Mouse (Mus musculus): ENCODE results near the gene Pink1. TPM values are rescaled to one million over a fixed set of nuclear protein-coding genes. Genes with fewer than 3 reads are reported as not detected.
"Not testable (repeated sequence)": the region's sequence is repeated elsewhere in the genome, so short reads cannot be mapped to it uniquely, and the experiment has no call there.

Pink1 gene
- polyA plus RNA-seq, 1 experiment = not detected

DNA sequence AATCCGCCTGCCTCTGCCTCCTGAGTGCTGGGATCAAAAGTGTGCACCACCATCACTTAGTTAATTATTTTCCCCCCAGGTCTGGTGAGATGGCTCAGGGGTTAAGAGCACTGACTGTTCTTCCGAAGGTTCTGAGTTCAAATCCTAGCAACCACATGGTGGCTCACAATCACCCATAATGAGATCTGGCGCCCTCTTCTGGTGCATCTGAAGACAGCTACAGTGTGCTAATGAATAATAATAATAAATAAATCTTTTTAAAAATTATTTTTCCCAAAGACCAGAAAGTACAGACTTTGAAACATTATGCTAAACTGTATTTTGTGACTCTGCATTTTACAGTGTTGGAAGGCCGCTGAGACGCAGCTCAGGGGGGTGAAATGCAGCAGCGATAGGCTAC, 9.5 kb upstream of the Pink1 start:
- Histone ChIP-seq H3K4me1 (ENCODE audit: control insufficient read depth, insufficient read depth, low read length) (no peaks in the 10 kb centered on the region), H3K4me3 (ENCODE audit: insufficient read depth, low read depth, low read length) (no peak overlapping the region), H3K27ac (ENCODE audit: insufficient read depth, low read depth, low read length) (no peak overlapping the region)
- no peak for TF ChIP-seq CTCF (IDR thresholded peaks at IDR 0.05; ENCODE audit: insufficient read depth, low read depth, low read length)
- TF ChIP-seq POLR2A (IDR thresholded peaks at IDR 0.05; ENCODE audit: insufficient read depth, low read depth, low read length) = no peak
- WGBS = 86% methylated on average over 6 of the region's 6 CpGs

DNA sequence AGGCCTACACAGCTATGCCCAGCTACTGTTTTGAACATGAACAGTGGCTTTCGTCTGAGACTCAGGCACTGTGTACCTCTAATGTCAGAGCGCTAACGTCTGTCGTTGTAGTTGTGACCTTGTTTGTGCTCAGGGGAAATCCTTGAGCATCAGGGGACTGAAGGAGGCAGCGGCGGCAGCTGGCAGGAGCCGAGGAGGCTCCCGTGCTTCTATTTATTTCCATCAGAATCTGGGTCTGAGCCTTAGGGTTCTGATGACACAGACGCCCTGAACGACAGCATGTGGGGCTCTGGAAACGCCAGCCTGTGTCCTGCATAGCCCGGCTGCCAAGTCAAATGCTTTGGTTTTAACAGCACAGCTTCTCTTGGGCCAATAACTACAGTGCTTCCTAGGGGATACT, 8.9 kb upstream of the Pink1 start:
- Histone ChIP-seq H3K27ac (ENCODE audit: insufficient read depth, low read depth, low read length) (no peak overlapping the region), H3K4me1 (ENCODE audit: control insufficient read depth, insufficient read depth, low read length) (no peaks in the 10 kb centered on the region), H3K4me3 (ENCODE audit: insufficient read depth, low read depth, low read length) (no peak overlapping the region)
- 68% methylated on average over 12 of the region's 12 CpGs for WGBS
- TF ChIP-seq CTCF (IDR thresholded peaks at IDR 0.05; ENCODE audit: insufficient read depth, low read depth, low read length) (no peak), POLR2A (IDR thresholded peaks at IDR 0.05; ENCODE audit: insufficient read depth, low read depth, low read length) (no peak)

- TF ChIP-seq POLR2A (IDR thresholded peaks at IDR 0.05; ENCODE audit: insufficient read depth, low read depth, low read length) = no peak
- no peak for TF ChIP-seq CTCF (IDR thresholded peaks at IDR 0.05; ENCODE audit: insufficient read depth, low read depth, low read length)
- H3K4me1 ChIP-seq (ENCODE audit: control insufficient read depth, insufficient read depth, low read length) = no peaks in the 10 kb centered on the region
- H3K27ac ChIP-seq (ENCODE audit: insufficient read depth, low read depth, low read length) = no peak overlapping the region
- 91% methylated on average over 4 of the region's 4 CpGs for WGBS
- no peak overlapping the region for H3K4me3 ChIP-seq (ENCODE audit: insufficient read depth, low read depth, low read length)
Measured at GRCm38 (mm10) chr4:138333135-138333534, 7.0 kb upstream of the Pink1 start.

DNA sequence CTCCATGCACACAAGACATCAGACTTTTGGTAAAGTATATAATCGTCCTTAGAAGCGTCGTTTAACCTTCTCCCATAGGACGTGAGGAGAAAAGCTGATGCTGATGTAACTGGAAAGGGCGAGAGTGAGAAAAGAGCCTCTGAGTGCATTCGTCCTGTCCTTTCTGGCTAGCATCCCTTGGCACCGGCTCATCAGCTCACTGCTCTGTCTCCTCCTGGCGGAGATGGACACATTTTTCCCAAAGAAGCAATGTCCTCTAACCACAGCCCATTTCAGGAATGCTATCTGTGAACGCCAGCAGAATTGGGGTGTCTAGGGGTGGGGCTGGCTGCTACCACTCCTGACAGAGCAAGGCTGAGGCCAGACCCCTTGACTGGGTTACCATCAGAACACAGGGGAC, 5.5 kb upstream of the Pink1 start:
- no peak overlapping the region for H3K4me3 ChIP-seq (ENCODE audit: insufficient read depth, low read depth, low read length)
- no peak overlapping the region for H3K27ac ChIP-seq (ENCODE audit: insufficient read depth, low read depth, low read length)
- H3K4me1 ChIP-seq (ENCODE audit: control insufficient read depth, insufficient read depth, low read length) = no peaks in the 10 kb centered on the region
- TF ChIP-seq CTCF (IDR thresholded peaks at IDR 0.05; ENCODE audit: insufficient read depth, low read depth, low read length) = no peak
- no peak for TF ChIP-seq POLR2A (IDR thresholded peaks at IDR 0.05; ENCODE audit: insufficient read depth, low read depth, low read length)
- WGBS = 83% methylated on average over 9 of the region's 9 CpGs

GRCm38 (mm10) chr4:138330264-138330671, 4.2 kb upstream of the Pink1 start:
- 29% methylated on average over 15 of the region's 15 CpGs for WGBS
- Histone ChIP-seq H3K4me3 (ENCODE audit: insufficient read depth, low read depth, low read length) (no peak overlapping the region), H3K4me1 (ENCODE audit: control insufficient read depth, insufficient read depth, low read length) (peaks cover 5% of the 10 kb centered on the region; the same call in 1 of the 2 replicates), H3K27ac (ENCODE audit: insufficient read depth, low read depth, low read length) (no peak overlapping the region)
- no peak for TF ChIP-seq CTCF (IDR thresholded peaks at IDR 0.05; ENCODE audit: insufficient read depth, low read depth, low read length)

DNA sequence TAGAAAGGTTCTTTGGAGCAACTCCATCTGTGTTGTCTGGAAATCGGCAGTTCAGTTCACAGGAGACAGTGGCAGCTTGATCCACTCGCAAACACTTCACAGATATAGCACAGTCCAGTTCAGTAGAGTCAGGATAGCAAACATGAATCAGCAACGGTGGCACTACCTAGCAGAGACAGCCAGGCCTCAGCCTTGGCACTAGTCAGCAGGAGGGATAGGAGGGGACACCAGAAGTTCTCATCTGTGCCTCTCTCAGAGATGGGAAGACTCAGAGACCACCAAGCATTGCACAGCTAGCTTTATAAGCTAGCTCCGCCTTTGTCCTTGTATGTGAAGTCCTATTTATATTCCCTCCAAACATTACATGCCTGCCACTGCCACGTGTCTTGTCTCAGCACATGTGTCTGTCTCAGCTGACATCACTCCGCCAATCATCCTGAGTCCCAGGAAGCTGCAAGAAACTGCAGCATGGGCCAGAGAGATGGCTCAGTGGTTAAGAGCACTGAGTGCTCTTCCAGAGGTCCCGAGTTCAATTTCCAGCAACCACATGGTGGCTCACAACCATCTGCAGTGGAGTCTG, 1.9 kb upstream of the Pink1 start:
- H3K27ac ChIP-seq (ENCODE audit: insufficient read depth, low read depth, low read length) = peak overlapping the region; percentile 38; the same call in 1 of the 2 replicates
- H3K4me3 ChIP-seq (ENCODE audit: insufficient read depth, low read depth, low read length) = peak overlapping the region; percentile 26
- TF ChIP-seq POLR2A (IDR thresholded peaks at IDR 0.05; ENCODE audit: insufficient read depth, low read depth, low read length) (no peak), CTCF (IDR thresholded peaks at IDR 0.05; ENCODE audit: insufficient read depth, low read depth, low read length) (no peak)
- H3K4me1 ChIP-seq (ENCODE audit: control insufficient read depth, insufficient read depth, low read length) = peaks cover 10% of the 10 kb centered on the region
- 67% methylated on average over 7 of the region's 7 CpGs for WGBS

DNA sequence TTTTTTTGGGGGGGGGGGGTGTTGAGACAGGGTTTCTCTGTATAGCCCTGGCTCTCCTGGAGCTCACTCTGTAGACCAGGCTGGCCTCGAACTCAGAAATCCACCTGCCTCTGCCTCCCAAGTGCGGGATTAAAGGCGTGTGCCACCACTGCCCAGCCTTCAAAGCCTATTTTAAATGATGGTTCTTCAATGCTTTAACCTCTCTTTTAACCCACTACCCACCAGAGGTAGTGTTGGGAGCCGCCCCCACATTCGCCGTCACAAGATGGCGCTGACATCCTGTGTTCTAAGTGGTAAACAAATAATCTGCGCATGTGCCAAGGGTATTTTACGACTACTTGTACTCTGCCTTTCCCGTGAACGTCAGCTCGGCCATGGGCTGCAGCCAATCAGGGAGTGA, 1.0 kb upstream of the Pink1 start:
- not testable (repeated sequence) for H3K4me3 ChIP-seq (ENCODE audit: insufficient read depth, low read depth, low read length); H3K27ac ChIP-seq (ENCODE audit: insufficient read depth, low read depth, low read length)
- 56% methylated on average over 9 of the region's 12 CpGs for WGBS
- H3K4me1 ChIP-seq (ENCODE audit: control insufficient read depth, insufficient read depth, low read length) = peaks cover 12% of the 10 kb centered on the region

DNA sequence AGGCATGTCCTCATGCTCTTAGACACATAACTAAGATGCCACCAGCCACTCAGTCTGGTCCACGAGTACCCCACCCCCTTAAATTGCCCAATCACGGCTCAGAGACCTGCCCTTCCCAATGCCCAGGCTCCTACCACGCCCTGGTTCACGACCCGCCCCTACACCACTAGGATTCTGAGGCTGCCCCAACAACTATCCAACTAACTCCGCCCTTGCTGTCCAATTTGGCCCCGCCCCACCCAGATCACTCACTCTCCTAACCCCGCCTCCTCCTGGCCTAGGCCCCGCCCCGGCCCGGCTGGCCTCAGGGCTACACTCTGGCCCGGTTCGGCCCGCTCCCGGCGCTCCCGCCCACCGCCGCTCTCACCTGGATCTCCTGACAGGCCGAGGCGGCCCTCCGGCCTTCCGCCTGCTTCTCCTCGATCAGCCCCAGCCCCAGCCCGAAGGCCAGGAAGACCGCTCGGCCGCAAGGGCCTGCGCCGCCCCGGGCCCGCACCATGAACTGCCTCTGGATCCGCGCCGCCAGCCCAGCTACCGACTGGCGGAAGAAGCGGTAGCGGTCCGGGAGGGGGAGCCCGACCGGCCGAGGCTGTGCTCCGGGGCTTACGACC, 536 bp downstream of the Pink1 start:
- 1% methylated on average over 45 of the region's 45 CpGs for WGBS
- TF ChIP-seq POLR2A (IDR thresholded peaks at IDR 0.05; ENCODE audit: insufficient read depth, low read depth, low read length) (peak; percentile 23), CTCF (IDR thresholded peaks at IDR 0.05; ENCODE audit: insufficient read depth, low read depth, low read length) (no peak)
- Histone ChIP-seq H3K27ac (ENCODE audit: insufficient read depth, low read depth, low read length) (peak overlapping the region; percentile 94), H3K4me1 (ENCODE audit: control insufficient read depth, insufficient read depth, low read length) (peaks cover 17% of the 10 kb centered on the region), H3K4me3 (ENCODE audit: insufficient read depth, low read depth, low read length) (peak overlapping the region; percentile 97)

DNA sequence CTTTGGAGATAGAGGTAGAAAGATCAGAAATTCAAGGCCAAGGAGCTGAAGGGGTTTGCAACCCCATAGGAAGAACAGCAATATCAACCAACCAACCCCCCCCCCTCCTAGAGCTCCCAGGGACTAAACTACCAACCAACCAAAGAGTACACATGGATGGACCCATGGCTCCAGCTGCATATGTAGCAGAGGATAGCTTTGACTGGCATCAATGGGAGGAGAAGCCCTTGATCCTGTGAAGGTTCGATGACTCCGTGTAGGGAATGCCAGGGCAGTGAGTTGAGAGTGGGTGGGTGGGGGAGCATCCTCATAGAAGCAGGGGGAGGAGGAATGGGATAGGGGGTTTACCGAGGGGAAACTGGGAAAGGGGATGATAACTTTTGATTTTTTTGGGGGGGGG, 1.7 kb downstream of the Pink1 start:
- TF ChIP-seq CTCF (IDR thresholded peaks at IDR 0.05; ENCODE audit: insufficient read depth, low read depth, low read length) (no peak), POLR2A (IDR thresholded peaks at IDR 0.05; ENCODE audit: insufficient read depth, low read depth, low read length) (no peak)
- Histone ChIP-seq H3K4me1 (ENCODE audit: control insufficient read depth, insufficient read depth, low read length) (peaks cover 20% of the 10 kb centered on the region), H3K27ac (ENCODE audit: insufficient read depth, low read depth, low read length) (no peak overlapping the region), H3K4me3 (ENCODE audit: insufficient read depth, low read depth, low read length) (no peak overlapping the region)
- WGBS = 58% methylated on average over 3 of the region's 3 CpGs

DNA sequence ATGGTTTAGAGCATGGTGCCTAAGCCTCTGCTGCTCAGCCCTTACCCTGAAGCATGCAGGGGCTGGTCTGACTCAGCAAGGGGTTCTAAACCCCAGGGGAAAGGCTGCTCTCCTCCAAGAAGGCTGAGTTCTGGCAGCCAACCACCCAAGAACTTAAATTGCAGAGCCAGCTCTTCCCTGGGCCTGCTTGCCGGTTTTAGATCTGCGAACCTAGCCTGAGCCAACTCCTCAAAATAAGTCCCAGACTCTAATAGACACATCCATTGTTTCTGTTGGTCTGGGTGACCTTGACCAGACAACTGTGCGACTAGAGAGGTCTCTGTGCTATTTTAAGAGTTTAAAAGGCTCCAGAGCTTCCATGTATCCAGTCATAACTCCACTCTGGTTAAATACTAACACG, 2.4 kb downstream of the Pink1 start:
- H3K27ac ChIP-seq (ENCODE audit: insufficient read depth, low read depth, low read length) = peak overlapping the region; percentile 12; the same call in 1 of the 2 replicates
- 18% methylated on average over 4 of the region's 4 CpGs for WGBS
- no peak overlapping the region for H3K4me3 ChIP-seq (ENCODE audit: insufficient read depth, low read depth, low read length)
- peaks cover 25% of the 10 kb centered on the region for H3K4me1 ChIP-seq (ENCODE audit: control insufficient read depth, insufficient read depth, low read length)
- TF ChIP-seq CTCF (IDR thresholded peaks at IDR 0.05; ENCODE audit: insufficient read depth, low read depth, low read length) = no peak
- TF ChIP-seq POLR2A (IDR thresholded peaks at IDR 0.05; ENCODE audit: insufficient read depth, low read depth, low read length) = no peak

All from olfactory bulb, adult 2 months (tissue).